Mouse (Mus musculus) testis, postnatal 10 days (tissue): ENCODE results near the gene Foxb2.
A peak's percentile ranks its signal among the peaks of the same experiment; 100 is the strongest.
"Not testable (repeated sequence)": the region's sequence is repeated elsewhere in the genome, so short reads cannot be mapped to it uniquely, and the experiment has no call there.

Experiments used
- DNase-seq: peaks from one replicate; pipeline ENCODE4 v3.0.0; 2021; ENCODE audit warnings: low spot score

The Foxb2 gene

GRCm38 (mm10) chr19:16873221-16873861, at the start of gene Foxb2:
TSS of gene Foxb2 (minus strand) at chr19:16873805.
- no peak for DNase-seq

- no peak for DNase-seq
These were observed 37.9 kb upstream of the Foxb2 start for GRCm38 (mm10) chr19:16911507-16911906.

GRCm38 (mm10) chr19:16903106-16903505, 29.5 kb upstream of the Foxb2 start:
- peak; percentile 56 for DNase-seq

GRCm38 (mm10) chr19:16899716-16900115, 26.1 kb upstream of the Foxb2 start:
- no peak for DNase-seq

- no peak for DNase-seq
These were observed 25.0 kb upstream of the Foxb2 start for GRCm38 (mm10) chr19:16898576-16898975.

GRCm38 (mm10) chr19:16876458-16876770, 2.8 kb upstream of the Foxb2 start:
- DNase-seq = no peak

- no peak for DNase-seq
These were observed 2.2 kb upstream of the Foxb2 start for GRCm38 (mm10) chr19:16875631-16876457.

GRCm38 (mm10) chr19:16874991-16875540, 1.5 kb upstream of the Foxb2 start:
- DNase-seq = no peak

- DNase-seq = no peak
These were observed 597 bp upstream of the Foxb2 start for GRCm38 (mm10) chr19:16873942-16874861.

- DNase-seq = peak; percentile 46
These were observed 1.0 kb downstream of the Foxb2 start for GRCm38 (mm10) chr19:16872331-16873180.

GRCm38 (mm10) chr19:16871192-16871760, 2.3 kb downstream of the Foxb2 start:
- no peak for DNase-seq

GRCm38 (mm10) chr19:16870501-16871191, 3.0 kb downstream of the Foxb2 start:
- no peak for DNase-seq

- DNase-seq = no peak
These were observed 5.1 kb downstream of the Foxb2 start for GRCm38 (mm10) chr19:16868534-16868933.

GRCm38 (mm10) chr19:16858646-16859045, 15.0 kb downstream of the Foxb2 start:
- no peak for DNase-seq

GRCm38 (mm10) chr19:16856752-16857151, 16.9 kb downstream of the Foxb2 start:
- DNase-seq = no peak

- DNase-seq = not testable (repeated sequence)
These were observed 29.5 kb downstream of the Foxb2 start for GRCm38 (mm10) chr19:16844091-16844490.

- DNase-seq = no peak
These were observed 31.9 kb downstream of the Foxb2 start for GRCm38 (mm10) chr19:16841516-16842249.

GRCm38 (mm10) chr19:16841001-16841400, 32.6 kb downstream of the Foxb2 start:
- DNase-seq = no peak

- no peak for DNase-seq
These were observed 45.9 kb downstream of the Foxb2 start for GRCm38 (mm10) chr19:16827657-16828056.

- no peak for DNase-seq
These were observed 48.4 kb downstream of the Foxb2 start for GRCm38 (mm10) chr19:16825228-16825627.
